Mouse (Mus musculus) common myeloid progenitor, adult 5-6 weeks (primary cell): ENCODE results near the gene Rorb. TPM values are rescaled to one million over a fixed set of nuclear protein-coding genes. Genes with fewer than 3 reads are reported as not detected.

Experiments
- ATAC-seq: replicated peaks from 2 replicates; pipeline ENCODE4 v1.8.0; 2016; ENCODE audit warnings: low read depth, mild to moderate bottlenecking, moderate TSS enrichment, inconsistent platforms; ENCODE audit not compliant: poor library complexity, severe bottlenecking
- total RNA-seq: library from RNA; stranded (forward); fragments of 200-1000, 187-1606 nt; gene quantifications from 2 replicates; pipeline ENCODE4 v1.2.3, GENCODE M21; 2017

Gene Rorb
- total RNA-seq, 1 experiment from 2014 or later, result not detected

DNA sequence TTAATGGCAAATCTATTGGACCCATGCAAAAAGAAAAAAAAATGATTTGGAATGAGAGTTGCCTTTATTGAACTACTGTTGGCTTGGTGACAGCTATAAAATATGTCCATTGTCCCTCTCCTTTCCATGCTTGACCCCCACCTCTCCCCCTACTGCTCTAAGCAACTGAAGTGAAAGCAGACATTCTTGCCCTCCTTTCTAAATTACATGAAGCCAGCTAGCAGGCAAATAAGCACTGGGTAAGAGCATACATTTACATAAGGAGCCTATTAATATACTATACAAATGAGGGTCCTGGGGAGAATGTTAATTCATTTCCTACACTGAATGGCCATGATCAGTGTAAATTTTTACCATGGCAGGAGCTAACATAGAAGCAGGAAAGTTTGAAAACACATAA lies 212.8 kb downstream of the Rorb start:
- no peak for ATAC-seq

DNA sequence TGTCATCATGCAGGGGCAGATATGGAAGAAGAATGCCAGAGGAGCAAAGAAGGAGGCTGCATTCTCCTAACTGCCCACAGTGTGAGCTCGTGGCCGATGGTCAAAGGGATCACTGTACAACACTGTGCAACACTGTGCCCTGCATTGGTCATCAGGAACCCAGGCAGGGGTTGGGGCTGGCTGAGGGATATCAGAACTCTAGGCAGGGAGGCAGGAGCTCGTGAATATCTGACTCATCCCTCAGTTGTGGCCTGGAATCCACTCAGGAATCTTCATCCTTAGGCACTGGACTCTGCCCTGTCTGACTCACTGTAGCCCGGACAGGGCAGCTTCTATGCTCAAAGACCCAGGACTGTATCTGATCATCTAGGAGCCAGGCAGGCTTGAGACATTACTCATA lies 220.8 kb downstream of the Rorb start:
- no peak for ATAC-seq

DNA sequence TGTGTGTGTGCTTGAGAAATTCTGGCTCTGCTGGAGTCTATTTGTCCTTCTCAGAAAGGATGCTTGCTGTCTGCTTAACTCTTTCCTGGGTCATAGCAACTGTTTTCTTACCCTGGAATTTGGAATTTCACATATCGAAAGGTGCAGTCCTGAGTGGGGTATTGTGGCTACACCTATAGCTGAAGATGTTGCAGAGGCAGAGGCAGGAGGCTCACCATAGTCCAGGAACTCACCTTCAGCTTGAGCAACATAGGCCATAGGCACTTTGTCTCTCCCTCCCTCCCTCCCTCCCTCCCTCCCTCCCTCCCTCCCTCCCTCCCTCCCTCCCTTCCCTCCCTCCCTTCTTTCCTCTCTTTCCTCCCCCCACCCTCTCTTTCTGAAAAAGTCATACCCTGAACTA lies 221.4 kb downstream of the Rorb start:
- no peak for ATAC-seq

DNA sequence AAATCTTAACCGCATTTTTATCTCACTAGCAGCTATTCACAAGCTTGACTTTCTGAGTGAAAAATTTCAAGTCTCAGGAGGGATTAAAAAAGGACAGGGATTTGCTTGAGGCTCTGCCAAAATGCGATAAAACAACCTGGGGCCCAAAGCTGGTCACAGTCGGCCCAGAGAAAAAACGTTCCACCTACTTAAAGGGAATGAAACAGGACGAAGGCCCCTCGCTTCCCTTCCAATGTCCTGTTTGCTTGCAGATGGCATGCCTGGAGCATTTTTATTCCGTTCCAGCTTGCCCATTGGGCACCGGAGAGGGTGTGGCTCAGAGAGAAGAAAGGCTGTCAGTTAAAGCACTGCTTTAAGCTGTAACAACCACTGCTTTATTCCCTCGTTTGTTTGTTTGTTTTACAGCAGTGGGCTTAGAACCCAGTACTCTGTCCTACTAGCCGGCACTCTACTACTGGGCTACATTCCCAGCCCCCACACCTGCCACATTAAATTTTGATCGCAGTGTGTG lies 221.8 kb downstream of the Rorb start:
- no peak for ATAC-seq

DNA sequence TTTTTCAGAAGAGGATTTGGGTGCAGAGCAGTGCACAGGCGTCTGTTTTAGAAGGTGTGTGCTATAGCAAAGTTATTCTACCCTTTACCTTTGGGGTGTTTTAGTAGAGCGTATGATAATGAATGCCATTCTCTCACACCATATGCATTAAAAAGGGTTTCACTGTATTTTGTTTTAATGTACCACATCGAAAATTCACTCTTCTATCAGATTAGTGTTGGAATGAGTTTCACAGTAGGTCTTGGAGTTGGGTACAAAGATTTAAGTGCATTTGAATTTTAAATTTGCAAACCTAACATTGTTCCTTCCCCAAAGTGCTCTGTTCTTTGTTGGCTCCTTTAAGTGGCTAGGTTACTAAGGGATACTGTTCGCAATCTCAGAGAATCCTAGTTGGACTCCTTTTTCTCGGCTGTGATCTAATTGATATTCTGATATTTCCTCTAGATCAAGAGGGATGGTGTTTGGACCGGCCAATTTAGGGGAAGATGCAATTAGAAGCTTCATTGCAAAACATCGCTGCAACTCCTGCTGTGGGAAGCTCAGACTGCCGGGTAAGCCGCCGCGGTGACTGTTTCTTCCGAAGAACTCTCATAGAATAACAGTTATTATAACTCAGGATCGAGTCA lies 222.4 kb downstream of the Rorb start:
- no peak for ATAC-seq

DNA sequence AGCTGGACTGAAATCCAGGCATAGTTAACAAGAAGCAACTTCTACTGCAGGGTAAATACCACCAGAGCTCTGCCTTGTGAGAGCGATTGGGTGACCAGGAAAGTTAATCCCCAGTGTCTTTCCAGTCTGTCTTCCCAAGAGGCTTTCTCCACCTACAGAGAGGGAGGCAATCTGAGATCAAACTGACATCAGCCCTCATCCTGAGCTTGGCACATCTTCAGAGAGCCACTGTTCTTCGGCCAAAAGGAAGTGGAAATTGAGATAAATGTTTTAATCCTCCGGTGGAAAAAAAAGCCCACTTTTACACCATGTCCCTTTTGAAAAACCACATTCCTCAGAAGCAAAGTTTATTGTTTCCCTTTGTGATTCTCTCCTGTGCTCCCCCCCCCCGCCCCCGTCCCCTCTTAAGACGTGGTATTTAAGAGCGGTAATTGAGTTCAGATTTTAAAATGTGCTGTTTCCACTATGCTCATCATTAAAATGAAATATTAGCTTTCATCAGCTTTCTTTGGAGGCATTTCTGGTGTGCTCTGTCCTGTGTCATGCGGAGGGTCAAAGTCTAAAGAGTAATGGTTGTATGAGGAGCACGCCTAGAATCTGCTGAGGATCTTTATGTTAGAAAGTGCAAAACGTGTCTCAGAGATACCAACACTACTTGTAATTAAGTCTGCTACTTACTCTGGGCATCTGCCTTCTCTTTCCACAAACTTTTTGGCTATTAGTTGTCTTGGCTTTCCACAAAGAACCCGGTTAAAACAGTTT lies 223.2 kb downstream of the Rorb start:
- ATAC-seq, result no peak

DNA sequence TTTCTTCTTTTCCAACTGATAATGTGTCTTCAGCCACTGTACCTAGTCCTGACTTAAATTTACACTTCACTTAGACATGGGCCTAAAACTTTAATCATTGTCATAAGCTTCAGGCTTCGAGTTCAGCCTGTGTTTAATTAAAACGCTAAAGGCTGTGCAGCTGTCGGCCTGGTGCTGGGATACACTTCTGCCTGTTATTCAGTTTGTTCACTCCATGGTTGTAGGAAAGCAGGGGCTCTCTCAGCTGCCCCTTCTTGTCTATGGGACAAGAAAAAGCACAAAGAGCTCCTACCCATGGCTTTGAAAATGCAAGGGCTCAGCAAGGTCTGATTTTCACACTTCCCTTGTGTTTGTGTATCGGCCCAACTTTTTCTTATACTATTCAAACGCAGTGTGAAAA lies 229.8 kb downstream of the Rorb start:
- no peak for ATAC-seq
